Mouse (Mus musculus) adrenal gland, adult 18-20 months (tissue): ENCODE measurements at regions not wholly inside any gene's neighbourhood (a gene's known extent, or its start where the extent isn't known, plus 50 kb on each side); places are given as distances from the start of the nearest gene placed in this dataset.
A peak's percentile ranks its signal among the peaks of the same experiment; 100 is the strongest.

Experiments used
- DNase-seq, 2 experiments: peaks; one replicate each; pipeline ENCODE4 v3.0.0; 2021 to 2022; ENCODE audit warnings: low spot score in 2 of 2

DNA sequence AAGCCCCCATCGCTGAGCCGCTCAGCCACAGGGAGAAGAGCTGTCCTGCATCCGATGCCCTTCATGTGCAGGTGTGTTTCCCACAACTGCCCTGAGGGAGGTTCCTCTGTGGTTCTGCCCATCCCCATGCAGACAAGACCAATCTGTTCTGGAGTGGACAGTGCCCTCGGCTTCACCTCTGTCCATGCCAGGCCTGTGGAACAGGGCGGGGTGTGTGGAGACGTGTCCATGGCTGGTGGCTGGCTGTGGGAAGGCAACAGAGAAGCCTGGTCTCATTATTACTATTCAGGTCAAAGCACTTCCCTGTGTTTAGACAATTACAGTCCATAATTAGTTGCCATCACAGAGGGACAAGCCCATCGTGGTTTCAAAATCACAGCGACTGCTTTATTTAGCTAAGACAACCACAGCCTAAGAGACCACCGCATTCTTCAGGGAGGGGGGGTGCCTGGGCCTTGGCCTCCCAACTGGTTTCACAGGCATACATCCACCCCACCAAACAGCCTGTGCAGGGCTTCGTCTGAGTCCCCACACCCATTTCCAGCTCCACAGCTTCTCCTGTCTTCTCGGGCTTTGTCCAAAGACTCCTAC is 97.7 kb downstream of the Rplp1 start:
- DNase-seq, result no peak

DNA sequence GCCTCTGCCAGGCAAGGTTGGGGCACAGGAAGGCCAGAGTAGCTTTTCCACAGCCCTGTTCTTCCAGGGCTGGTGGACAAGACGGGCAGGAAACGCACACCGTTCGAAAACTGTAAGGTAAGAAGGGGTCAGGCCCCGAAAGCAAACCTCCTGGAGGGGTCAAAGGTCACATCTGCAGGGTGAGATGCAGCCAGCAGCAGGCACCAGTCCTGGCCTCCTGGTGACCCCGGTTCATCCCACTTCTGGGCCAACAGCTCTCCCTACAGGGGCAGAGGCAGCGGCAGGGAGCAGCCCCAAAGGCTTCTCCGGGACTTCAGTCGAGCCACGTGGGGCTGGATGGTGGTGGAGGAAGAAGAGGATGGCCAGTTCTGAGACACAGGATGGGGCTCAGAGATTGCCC is 98.3 kb downstream of the Rplp1 start:
- DNase-seq, result no peak

DNA sequence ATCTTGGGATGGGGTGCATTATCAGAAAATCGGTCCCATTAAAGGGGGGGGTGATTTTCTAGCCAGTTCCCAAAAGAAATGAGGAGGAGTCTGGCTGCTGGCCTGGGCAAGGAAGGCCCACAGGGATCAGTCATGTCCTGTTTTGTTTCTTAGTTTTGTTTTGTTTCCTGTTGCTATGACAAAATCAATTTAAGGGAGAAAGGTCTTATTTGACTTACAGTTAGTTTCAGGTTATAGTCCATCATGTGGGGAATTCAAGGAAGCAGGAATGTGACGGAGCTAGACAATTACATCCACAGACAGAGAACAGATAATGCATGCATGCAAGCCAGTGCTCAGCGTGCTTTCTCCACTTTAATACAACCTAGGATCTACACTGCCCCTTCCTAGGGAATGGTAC is 101.1 kb downstream of the Rplp1 start:
- DNase-seq, result no peak

DNA sequence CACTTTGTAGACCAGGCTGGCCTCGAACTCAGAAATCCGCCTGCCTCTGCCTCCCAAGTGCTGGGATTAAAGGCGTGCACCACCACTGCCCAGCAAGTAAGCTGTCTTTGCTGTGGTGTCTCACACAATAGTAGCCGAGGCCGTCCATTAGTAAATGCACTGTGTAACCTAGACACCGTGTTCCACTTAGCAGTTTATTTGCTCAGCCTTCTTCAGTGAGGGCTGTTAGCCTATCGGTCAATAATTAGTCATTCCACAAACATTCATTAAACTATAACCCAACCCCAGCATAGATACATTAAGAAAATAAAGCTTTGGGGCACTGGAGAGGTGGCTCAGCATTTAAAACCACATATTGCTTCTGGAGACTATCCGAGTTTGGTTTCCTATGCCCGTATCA is 102.0 kb downstream of the Rplp1 start:
- DNase-seq, result no peak

DNA sequence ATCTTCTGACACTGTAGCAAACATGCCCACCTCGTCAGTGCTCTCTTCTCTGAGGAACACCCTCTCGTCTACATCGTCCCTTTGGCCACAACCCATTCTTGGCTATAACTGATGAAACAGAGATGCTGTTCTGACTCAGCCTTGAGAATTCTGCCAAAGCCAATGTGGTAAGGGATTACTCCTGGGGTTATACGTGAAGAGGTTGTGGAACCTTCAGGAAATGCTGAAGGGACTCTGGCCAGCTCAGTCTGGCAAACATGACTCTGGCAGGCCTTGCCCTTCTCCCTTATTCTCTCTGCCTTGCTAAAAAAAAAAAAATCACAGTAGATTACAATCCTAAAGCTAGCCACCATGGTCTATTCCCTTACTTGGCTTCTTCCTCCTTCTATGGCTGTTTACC is 103.9 kb downstream of the Rplp1 start:
- DNase-seq, result no peak

DNA sequence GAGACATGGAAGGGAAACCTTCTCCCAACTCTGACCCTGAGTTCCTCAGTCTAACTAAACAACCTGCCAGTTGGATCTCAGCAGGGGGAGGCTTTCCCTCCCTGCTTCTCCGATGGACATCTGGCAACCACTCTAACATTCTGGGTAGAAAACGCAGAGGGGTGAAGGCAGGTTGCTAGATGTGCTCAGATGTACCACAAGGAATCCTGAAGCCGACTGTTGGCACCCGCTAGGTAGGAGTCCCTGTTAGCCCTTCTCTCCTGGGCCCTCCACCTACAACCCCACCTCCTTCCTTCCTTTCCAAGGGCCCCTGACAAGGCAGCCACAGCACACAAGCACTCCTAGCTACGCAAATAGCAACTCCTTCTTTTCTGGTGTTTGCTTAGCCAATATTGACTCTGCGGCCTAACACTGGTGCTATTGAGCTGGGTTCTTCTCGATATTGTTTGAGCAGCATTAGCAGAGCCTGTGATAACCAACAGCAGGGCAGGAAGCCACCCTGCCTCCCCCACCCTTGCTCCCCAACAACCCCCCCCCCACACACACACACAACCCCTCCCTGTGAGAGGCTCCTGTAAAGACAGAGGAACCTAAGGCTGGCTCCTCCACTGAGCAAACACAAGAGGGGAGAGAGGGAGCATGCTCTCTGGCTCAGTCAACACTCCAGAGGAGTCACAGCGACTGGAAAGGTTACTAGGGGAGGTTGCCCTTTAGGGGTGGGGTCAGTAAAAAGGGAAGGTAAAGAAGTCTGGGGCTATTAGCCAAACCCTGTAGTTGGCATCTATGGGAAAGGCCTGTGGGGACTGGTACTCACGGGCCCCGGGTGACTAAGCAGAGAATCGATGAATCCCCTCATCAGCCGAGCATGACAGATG is 105.8 kb downstream of the Rplp1 start:
- no peak for DNase-seq

DNA sequence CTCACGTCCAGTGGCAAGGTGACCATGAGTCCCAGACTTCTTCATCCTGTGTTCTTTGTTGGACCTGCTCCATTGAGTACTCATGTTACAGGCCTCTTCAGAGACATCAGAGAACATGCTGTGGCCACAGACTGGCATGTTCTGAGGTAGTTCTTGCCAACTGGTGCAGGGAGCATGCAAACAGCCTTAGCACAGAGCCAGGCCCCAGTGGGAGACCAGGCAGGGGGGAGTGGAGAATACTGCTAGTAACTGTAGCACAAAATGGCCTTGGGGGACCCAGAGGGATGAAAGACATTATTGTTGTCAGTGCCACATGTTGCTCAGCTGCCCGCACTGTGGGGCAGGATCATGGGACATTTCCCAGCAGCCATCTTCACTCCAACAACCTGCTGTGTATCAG is 108.4 kb downstream of the Rplp1 start:
- DNase-seq, result no peak

DNA sequence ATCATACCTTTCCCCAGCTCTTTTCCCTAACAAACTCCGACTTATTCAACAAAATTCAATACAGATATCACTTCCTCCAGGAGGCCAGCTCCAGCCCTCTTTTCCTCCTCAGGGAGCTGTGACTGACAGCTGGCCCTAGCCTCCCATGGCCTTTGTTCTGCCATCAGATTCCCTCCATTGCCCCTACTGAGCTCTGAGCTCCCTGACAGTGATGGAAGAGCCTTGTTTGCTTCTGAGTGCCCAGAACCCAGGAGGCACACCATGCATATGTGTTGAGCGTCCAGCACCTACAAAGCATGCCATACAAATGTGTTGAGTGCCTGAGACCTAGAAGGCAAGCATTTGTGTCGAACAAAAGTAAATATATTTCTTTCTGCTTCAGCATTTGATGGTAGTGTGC is 110.8 kb downstream of the Rplp1 start:
- DNase-seq, result no peak

DNA sequence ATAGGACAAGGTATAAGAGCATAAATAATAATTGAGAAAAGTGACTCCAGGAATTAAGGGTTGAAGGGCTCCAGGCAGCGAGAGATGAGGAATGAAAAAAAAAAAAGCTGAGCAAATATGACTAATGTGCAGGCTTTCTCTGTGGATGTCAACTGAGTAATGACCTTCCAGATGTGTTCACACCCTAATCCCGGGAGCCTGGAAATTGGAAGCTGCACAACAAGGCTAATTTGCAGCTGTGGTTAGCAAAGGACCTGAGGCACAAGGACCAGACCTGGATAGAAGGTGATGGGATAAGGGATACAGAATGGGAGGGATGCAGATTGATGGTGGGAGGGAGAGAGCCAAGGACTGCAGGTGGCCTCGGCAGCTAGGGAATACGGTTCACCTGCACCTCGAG is 111.6 kb downstream of the Rplp1 start:
- no peak for DNase-seq

DNA sequence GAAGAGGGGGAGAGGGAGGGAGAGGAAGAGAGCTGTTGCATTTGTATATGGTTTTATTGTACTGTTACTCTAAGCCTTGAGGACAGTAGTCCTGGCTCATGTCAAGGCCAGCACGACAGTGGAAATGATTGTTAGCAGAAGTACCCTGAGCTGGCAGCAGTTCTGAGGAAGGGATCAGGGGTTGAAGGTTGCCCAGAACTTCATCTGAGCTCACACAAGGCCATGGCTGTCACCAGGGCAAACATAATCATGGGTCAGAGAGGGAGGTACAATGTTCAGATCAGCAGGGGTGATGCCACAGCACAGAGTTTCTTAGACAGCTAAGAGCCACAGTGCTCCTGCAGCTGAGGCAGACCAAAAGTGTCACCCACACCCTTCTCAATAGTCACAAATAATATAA is 114.8 kb downstream of the Rplp1 start:
- DNase-seq, result peak in 1 of 2 experiments; percentile 40

DNA sequence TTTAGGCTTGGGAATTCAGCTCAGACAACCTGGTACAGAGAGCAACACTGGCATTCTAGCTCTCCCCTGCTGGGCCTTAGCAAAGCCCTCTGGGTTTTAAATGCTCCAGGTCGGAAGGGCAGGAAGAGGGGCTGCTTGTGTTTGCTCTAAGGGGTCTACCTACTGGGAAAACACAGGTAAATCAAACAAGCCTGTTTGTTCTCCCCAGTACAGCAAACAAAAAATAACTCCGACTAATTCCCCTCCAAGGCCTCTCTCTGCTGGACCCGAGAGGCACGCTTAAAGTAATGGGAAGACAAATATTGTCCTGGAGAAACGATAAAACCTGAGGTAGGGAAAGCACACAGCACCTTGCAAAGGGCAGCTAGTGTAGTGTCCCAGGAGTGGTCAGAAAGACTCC is 118.4 kb downstream of the Rplp1 start:
- no peak for DNase-seq

DNA sequence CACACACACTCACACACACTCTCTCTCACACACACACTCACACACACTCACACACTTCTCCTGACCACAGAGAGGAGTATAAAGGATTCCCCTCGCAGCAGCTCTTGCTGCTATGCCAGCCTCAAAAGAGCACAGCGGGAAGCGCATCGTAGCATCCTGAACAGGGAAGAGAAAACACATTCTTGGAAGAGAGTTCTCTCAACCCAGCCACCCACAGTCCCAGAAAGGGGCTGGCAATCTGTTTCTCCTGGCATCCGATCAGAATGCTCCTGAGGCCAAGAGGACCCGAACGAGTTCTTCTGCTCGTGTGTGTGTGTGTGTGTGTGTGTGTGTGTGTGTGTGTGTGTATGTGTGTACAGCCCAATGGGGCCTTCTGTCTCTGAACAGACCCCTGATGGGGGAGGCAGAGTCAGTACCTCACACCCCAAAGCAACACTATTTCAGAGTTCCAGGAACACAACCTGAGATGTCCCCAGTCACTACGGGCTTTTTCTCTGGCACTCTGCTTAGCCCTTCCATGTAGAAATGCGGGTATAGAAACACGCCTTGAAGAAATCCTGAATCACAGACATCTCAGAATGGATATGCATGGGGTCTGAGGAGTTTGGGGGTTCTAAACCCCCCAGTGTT is 122.8 kb downstream of the Rplp1 start:
- no peak for DNase-seq

DNA sequence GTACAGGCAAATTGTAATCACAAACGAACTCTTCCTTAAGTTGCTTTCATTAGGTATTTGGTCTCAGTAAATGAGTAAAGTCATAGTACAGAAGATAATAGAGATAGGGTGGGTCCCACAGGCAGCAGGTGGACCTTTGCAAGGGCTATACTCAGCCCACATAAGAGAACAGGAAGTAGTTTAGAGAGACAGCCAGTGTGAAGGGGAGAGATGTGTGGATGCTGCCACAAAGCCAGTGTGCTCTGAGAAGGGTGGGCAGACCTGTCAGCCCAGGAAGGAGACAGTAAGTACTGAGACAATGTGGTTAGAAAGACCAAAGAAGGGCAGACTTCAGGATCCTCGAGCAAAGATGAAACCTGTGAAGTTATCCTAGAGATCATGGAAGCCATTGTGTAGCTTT is 123.5 kb downstream of the Rplp1 start:
- no peak for DNase-seq

DNA sequence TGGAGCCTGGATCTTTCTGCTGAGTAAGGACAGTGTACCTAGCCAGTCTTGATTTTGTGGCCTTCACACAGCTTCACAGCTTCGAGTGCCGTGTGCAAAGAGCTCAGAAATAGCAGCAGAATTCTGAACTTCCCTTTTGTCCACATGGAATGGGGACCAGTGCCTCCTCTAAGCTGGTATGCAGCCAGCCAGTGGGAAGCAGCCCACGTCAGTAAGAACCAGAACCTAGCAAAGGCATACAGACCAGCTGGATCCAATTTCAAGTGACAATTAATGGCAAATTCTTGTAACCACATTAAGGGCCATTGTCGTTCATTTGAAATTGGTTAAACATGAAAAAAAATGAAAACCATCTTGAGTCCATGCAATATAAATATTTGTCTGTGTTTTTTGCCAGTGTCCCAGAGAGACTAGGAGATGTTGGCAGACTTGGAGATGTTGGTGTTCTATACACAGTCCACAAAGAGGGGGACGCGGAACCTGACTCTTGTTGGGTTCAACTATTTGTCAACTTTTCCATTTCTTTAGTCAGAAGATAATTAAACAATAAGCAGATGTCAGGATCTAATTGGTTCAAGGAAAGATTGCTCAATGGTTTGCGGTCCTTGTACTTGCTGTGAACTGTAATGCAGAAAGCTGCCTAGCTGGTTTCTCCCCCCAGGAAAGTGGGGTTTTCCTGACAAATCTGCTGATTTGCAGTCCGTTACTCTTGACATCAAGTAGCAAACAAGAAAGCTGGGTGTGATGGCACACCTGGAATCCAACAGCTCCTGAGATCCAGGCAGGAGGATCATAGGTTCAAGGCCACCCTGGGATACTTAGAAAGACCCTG is 125.1 kb downstream of the Rplp1 start:
- no peak for DNase-seq

DNA sequence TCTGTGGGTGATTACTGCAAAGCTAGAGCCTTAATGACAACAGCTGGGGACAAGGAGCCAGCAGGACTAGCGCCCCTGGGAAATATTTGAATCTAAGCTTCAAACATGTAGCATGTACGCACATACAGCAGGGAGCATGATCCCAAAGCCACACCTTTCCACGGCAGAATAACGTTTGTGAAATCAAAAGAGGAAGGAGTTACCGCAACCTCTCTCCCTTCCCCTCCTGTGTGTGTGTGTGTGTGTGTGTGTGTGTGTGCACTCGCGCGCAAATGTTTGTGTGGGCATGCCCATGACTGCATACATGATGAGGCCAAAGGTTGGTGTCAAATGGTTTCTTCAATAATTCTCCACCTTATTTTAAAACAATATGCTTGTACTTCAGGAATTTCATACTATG is 132.9 kb downstream of the Rplp1 start:
- DNase-seq, result no peak

DNA sequence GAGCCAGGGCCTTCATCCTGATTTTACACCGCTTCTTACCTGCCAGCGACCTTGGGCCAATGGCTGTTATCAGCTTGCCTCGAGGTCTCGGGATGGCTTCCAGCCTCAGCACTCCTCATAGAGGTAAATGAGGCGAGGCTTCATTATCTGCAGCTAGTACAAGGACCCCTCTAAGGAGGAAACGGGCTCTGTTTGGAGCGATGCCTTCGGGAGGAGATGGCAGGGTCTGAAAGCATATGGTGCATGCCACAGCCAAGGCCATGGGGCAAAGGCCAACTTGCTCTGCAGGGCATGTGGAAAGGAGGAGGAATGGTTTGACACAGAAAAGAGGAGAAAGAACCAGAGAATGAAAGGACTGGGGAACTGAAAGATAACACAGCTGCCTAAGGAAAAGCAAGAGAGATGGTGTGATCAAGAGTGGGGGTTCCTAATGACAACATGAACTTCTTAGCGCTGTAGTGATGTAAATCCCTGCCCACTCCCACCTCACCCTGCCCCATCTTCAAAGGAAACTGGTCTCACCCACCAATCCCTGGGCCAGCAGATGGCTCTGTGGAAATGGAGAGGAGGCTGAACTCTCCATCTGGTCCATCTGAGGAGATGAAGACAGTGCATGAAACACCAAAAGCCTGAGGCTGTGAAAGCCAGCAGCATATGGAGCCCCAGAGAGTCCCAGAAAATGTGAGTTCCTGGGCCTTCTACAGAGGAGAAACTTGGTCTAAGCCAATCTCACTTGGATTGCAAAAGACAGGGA is 134.0 kb downstream of the Rplp1 start:
- DNase-seq, result no peak

DNA sequence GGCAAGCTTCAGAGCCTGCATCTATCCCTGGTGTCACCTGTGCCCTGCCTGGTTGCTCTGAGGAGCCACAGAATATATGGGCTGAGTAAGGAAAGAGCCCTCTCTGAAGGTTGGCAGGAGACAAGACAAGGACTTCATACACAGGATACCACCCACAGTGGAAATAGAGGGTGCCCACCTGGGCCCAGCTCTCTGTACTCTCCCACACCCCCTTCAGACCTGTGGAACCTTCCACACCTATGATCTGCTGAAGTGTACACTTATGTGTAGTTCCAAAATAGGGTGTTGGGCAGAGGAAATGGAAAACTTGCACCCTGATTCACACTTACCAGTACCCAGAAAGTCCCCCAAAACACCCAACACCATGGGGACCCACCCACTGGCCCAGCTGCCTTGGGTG is 135.2 kb downstream of the Rplp1 start:
- DNase-seq, result no peak

DNA sequence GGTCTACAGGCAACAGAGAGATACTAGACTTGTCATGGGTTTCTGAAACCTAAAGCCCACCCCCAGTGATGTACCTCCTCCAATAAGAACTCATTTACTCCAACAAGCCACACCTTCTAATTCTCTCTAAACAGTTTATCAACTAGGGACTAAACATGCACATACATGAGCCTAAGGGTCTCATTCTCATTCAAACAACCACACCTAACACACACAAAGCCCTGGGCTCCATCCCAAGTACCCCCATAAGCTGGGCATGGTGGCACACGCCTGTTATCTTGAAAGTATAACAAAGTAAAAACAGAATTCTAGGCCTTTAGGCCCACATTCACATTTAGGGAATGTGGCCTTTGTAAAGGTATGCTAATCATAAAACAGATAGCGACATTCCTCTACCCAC is 137.9 kb downstream of the Rplp1 start:
- DNase-seq, result no peak

DNA sequence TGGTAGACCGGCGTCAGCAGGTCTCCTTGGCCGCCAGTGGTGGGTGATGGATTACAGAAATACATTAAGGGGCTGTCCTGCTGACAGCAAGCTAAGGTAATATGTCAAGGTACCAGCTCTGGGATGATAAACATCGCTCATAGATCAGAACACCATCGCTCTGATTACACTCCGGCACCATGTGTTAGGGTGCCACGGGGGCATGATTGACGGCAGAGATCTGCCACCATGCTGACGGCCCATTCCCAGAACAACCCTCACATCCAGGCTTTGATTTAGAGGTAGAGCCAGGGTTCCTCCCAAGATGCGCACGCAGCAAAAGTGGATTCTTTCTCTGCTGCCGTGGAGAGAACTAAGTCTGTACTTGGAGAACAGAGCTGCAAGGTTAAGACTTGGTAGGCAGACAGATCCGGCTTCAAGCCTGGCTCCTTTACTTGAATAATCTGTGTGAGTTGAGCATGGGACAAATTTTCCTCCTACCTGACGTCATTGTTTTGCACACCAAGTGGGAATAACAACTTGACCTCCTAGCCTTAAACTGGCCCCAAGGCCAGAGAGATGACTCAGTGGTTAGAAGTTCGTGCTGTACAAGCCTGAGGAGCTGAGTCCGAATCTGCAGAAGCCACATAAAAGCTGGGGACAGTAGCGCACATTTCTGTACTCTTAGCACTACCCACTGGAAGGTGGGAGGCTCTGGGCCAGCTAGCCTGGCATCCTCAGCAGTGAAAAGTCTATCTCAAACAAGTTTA is 144.0 kb downstream of the Rplp1 start:
- DNase-seq, result peak in 1 of 2 experiments; percentile 41

DNA sequence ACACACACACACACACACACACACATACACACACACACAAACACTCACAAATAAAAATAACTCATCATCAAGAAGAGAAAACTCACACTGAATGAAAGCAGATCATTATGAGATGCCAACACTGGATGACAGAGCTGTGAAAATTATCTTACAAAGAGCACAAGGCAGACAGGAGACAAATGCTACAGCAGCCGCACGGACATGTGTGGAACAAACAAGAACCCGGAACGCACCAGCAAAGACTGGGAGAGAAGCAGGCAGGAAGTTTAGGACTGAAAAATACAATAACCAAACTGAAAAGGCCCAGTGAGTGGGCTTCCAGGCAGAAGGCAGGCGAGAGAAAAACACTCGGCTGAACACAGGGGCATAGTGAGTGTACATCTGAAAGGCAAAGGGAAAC is 148.2 kb downstream of the Rplp1 start:
- no peak for DNase-seq
